Mouse (Mus musculus) neutrophil, adult 65 days (primary cell): ENCODE measurements around the gene Cyp2g1. TPM values are rescaled to one million over a fixed set of nuclear protein-coding genes. Genes with fewer than 3 reads are reported as not detected.

Experiments used
- total RNA-seq: library from RNA; stranded (reverse); gene quantifications from 2 replicates; pipeline ENCODE4 v1.2.4, GENCODE M21; 2023

Cyp2g1 gene
- not detected in 2 replicates for total RNA-seq

GRCm38 (mm10) chr7:26808592-26808991 is at the start of gene Cyp2g1:
TSS of gene Cyp2g1 (plus strand) at chr7:26808892.

GRCm38 (mm10) chr7:26835059-26835458 is 26.4 kb downstream of the Cyp2g1 start, which contains the start of gene Cyp2a5:
TSS of gene Cyp2a5 (plus strand) at chr7:26835305.

Other genes starting within 250 kb of the Cyp2g1 start
- not detected in 2 replicates for gene Vmn1r185, start 190.4 kb upstream of the Cyp2g1 start, total RNA-seq
- not detected in 2 replicates for gene Cyp2b23, start 122.5 kb upstream of the Cyp2g1 start, total RNA-seq
- not detected in 2 replicates for gene Cyp2b19, start 51.8 kb upstream of the Cyp2g1 start, total RNA-seq
- gene Cyp2a5, start 26.4 kb downstream of the Cyp2g1 start, total RNA-seq = not detected in 2 replicates
- gene Cyp2a22, start 130.5 kb downstream of the Cyp2g1 start, total RNA-seq = not detected in 2 replicates
- gene Cyp2a12, start 220.2 kb downstream of the Cyp2g1 start, total RNA-seq = not detected in 2 replicates